Mouse (Mus musculus): ENCODE data around the gene Pcolce2. TPM values are rescaled to one million over a fixed set of nuclear protein-coding genes. Genes with fewer than 3 reads are reported as not detected.
"Not testable (repeated sequence)": the region's sequence is repeated elsewhere in the genome, so short reads cannot be mapped to it uniquely, and the experiment has no call there.

The Pcolce2 gene
- polyA plus RNA-seq, 1 experiment: not detected

- H3K36me3 ChIP-seq (replicated peaks; ENCODE audit: low read length): no peaks in the 10 kb centered on the region
- TF ChIP-seq FLI1 (IDR thresholded peaks at IDR 0.05; ENCODE audit: low read length): no peak
- TF ChIP-seq GATA1 (IDR thresholded peaks at IDR 0.05; ENCODE audit: borderline replicate concordance, low read length): no peak
- no peak overlapping the region for H3K4me3 ChIP-seq (replicated peaks)
- H3K4me1 ChIP-seq: peaks cover 3% of the 10 kb centered on the region; the same call in 1 of the 2 replicates
- no peaks in the 10 kb centered on the region for H3K9me3 ChIP-seq
- H3K27me3 ChIP-seq (replicated peaks): peaks cover 9% of the 10 kb centered on the region
Observed at GRCm38 (mm10) chr9:95612246-95612768, 25.1 kb upstream of the Pcolce2 start.

- Histone ChIP-seq H3K27me3 (replicated peaks) (peaks cover 12% of the 10 kb centered on the region), H3K4me3 (replicated peaks) (no peak overlapping the region), H3K4me1 (peaks cover 3% of the 10 kb centered on the region; the same call in 1 of the 2 replicates), H3K36me3 (replicated peaks; ENCODE audit: low read length) (no peaks in the 10 kb centered on the region), H3K9me3 (no peaks in the 10 kb centered on the region)
- no peak for TF ChIP-seq FLI1 (IDR thresholded peaks at IDR 0.05; ENCODE audit: low read length)
- no peak for TF ChIP-seq GATA1 (IDR thresholded peaks at IDR 0.05; ENCODE audit: borderline replicate concordance, low read length)
Observed at GRCm38 (mm10) chr9:95613426-95614127, 23.8 kb upstream of the Pcolce2 start.

GRCm38 (mm10) chr9:95614861-95615615, 22.4 kb upstream of the Pcolce2 start:
- no peaks in the 10 kb centered on the region for H3K36me3 ChIP-seq (replicated peaks; ENCODE audit: low read length)
- no peak overlapping the region for H3K4me3 ChIP-seq (replicated peaks)
- TF ChIP-seq GATA1 (IDR thresholded peaks at IDR 0.05; ENCODE audit: borderline replicate concordance, low read length) (no peak), FLI1 (IDR thresholded peaks at IDR 0.05; ENCODE audit: low read length) (no peak)
- no peaks in the 10 kb centered on the region for H3K9me3 ChIP-seq
- peaks cover 14% of the 10 kb centered on the region for H3K27me3 ChIP-seq (replicated peaks)
- no peaks in the 10 kb centered on the region for H3K4me1 ChIP-seq

- peaks cover 14% of the 10 kb centered on the region for H3K27me3 ChIP-seq (replicated peaks)
- H3K4me1 ChIP-seq: no peaks in the 10 kb centered on the region
- no peak for TF ChIP-seq GATA1 (IDR thresholded peaks at IDR 0.05; ENCODE audit: borderline replicate concordance, low read length)
- TF ChIP-seq FLI1 (IDR thresholded peaks at IDR 0.05; ENCODE audit: low read length): no peak
Observed at GRCm38 (mm10) chr9:95615961-95616360, 21.4 kb upstream of the Pcolce2 start.

GRCm38 (mm10) chr9:95618572-95618971, 18.8 kb upstream of the Pcolce2 start:
- no peaks in the 10 kb centered on the region for H3K9me3 ChIP-seq
- TF ChIP-seq FLI1 (IDR thresholded peaks at IDR 0.05; ENCODE audit: low read length) (no peak), GATA1 (IDR thresholded peaks at IDR 0.05; ENCODE audit: borderline replicate concordance, low read length) (no peak)
- H3K36me3 ChIP-seq (replicated peaks; ENCODE audit: low read length): no peaks in the 10 kb centered on the region
- peaks cover 12% of the 10 kb centered on the region for H3K27me3 ChIP-seq (replicated peaks)
- H3K4me3 ChIP-seq (replicated peaks): no peak overlapping the region
- no peaks in the 10 kb centered on the region for H3K4me1 ChIP-seq

More at GRCm38 (mm10) chr9:95615961-95616360, 21.4 kb upstream of the Pcolce2 start:
- H3K36me3 ChIP-seq (replicated peaks; ENCODE audit: low read length): no peaks in the 10 kb centered on the region
- H3K4me3 ChIP-seq (replicated peaks): no peak overlapping the region
- no peaks in the 10 kb centered on the region for H3K9me3 ChIP-seq

- TF ChIP-seq GATA1 (IDR thresholded peaks at IDR 0.05; ENCODE audit: borderline replicate concordance, low read length) (no peak), FLI1 (IDR thresholded peaks at IDR 0.05; ENCODE audit: low read length) (no peak)
- peaks cover 15% of the 10 kb centered on the region for H3K27me3 ChIP-seq (replicated peaks)
- H3K9me3 ChIP-seq: peaks cover 9% of the 10 kb centered on the region
- no peaks in the 10 kb centered on the region for H3K4me1 ChIP-seq
- no peaks in the 10 kb centered on the region for H3K36me3 ChIP-seq (replicated peaks; ENCODE audit: low read length)
- H3K4me3 ChIP-seq (replicated peaks): no peak overlapping the region
Observed at GRCm38 (mm10) chr9:95624072-95624471, 13.3 kb upstream of the Pcolce2 start.

- peaks cover 18% of the 10 kb centered on the region for H3K27me3 ChIP-seq (replicated peaks)
- peaks cover 5% of the 10 kb centered on the region for H3K4me1 ChIP-seq
- no peaks in the 10 kb centered on the region for H3K36me3 ChIP-seq (replicated peaks; ENCODE audit: low read length)
- no peak overlapping the region for H3K4me3 ChIP-seq (replicated peaks)
- H3K9me3 ChIP-seq: peaks cover 17% of the 10 kb centered on the region
- TF ChIP-seq GATA1 (IDR thresholded peaks at IDR 0.05; ENCODE audit: borderline replicate concordance, low read length) (no peak), FLI1 (IDR thresholded peaks at IDR 0.05; ENCODE audit: low read length) (no peak)
Observed at GRCm38 (mm10) chr9:95628439-95628948, 8.9 kb upstream of the Pcolce2 start.

- not testable (repeated sequence) for H3K4me3 ChIP-seq (replicated peaks); H3K36me3 ChIP-seq (replicated peaks; ENCODE audit: low read length); H3K4me1 ChIP-seq
Observed at GRCm38 (mm10) chr9:95629561-95629960, 7.8 kb upstream of the Pcolce2 start.

GRCm38 (mm10) chr9:95636395-95636794, 1.0 kb upstream of the Pcolce2 start:
- Histone ChIP-seq H3K4me3 (replicated peaks) (no peak overlapping the region), H3K36me3 (replicated peaks; ENCODE audit: low read length) (no peaks in the 10 kb centered on the region), H3K27me3 (replicated peaks) (peaks cover 63% of the 10 kb centered on the region), H3K9me3 (peaks cover 10% of the 10 kb centered on the region), H3K4me1 (peaks cover 17% of the 10 kb centered on the region)
- no peak for TF ChIP-seq FLI1 (IDR thresholded peaks at IDR 0.05; ENCODE audit: low read length)
- no peak for TF ChIP-seq GATA1 (IDR thresholded peaks at IDR 0.05; ENCODE audit: borderline replicate concordance, low read length)

More at GRCm38 (mm10) chr9:95629561-95629960, 7.8 kb upstream of the Pcolce2 start:
- Histone ChIP-seq H3K27me3 (replicated peaks) (peaks cover 21% of the 10 kb centered on the region), H3K9me3 (peaks cover 23% of the 10 kb centered on the region)

- peaks cover 56% of the 10 kb centered on the region for H3K27me3 ChIP-seq (replicated peaks)
- no peak for TF ChIP-seq GATA1 (IDR thresholded peaks at IDR 0.05; ENCODE audit: borderline replicate concordance, low read length)
- no peak for TF ChIP-seq FLI1 (IDR thresholded peaks at IDR 0.05; ENCODE audit: low read length)
- no peaks in the 10 kb centered on the region for H3K36me3 ChIP-seq (replicated peaks; ENCODE audit: low read length)
- no peak overlapping the region for H3K4me3 ChIP-seq (replicated peaks)
- H3K4me1 ChIP-seq: peaks cover 12% of the 10 kb centered on the region
- H3K9me3 ChIP-seq: peaks cover 2% of the 10 kb centered on the region; the same call in 1 of the 2 replicates
Observed at GRCm38 (mm10) chr9:95639919-95640318, 2.5 kb downstream of the Pcolce2 start.
